Mouse (Mus musculus) fibroblast of lung, adult 2 months (primary cell): ENCODE data around the gene Adamtsl3.

Source experiments
- DNase-seq: peaks from one replicate; pipeline ENCODE4 v3.0.0-alpha.2; 2011; ENCODE audit warnings: low read depth

Gene Adamtsl3

DNA sequence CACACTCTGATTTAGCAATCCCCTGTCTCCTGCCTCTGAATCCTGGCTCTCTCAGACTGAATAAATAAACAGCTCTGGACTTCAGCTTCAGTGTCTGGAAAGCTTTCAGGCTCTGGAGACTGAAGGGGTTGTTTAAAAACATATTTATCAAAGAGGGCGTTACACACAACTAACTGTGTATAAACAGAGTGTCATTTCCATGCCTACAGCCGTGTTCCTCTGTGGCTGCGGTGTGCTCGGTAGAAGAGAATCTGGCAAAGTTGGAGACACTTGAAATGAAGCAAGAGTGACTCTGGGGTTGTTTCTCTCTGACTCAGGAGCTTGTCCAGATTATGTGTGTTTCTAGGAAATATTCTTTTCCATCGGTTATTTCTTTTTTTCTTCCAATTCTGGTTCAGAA lies 167.0 kb downstream of the Adamtsl3 start:
- DNase-seq: peak; percentile 71

DNA sequence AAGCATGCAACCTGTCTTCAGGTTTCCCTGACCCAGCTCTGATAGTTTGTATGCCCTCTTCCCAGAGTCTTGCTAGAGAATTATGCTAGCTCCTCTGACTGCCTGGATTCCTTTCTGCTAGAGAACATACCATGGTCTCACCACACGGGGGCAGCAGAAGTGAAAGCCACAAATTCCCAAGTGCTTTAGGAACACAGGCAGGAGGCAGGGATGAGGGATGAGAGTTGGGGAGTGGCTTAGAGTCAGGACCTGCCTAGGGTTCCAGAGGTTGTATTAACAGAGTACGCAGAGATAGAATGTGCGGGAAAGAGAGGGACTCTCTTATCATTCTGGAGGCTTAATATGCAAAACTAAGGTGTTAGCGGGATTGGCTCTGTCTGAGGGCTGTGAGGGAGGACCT lies 168.6 kb downstream of the Adamtsl3 start:
- peak; percentile 22 for DNase-seq

DNA sequence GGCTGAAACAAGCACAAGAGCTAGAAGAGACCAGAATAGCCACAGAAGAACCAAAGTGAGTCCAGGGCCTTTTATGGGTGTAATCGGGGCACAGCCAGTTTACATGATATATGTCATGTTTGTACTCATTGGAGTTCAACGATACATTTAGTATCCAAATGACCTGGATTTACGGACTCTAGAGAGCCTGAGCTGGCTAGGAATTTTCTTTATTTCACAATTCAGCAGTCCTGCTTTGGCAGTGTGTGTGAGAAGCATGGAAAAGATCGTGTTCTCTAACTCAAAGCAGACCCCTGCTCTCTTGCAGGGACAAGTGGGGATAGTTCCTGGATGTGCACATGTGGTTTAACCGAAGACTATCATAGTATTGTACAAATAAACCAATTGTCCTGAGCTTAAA lies 195.1 kb downstream of the Adamtsl3 start:
- no peak for DNase-seq

DNA sequence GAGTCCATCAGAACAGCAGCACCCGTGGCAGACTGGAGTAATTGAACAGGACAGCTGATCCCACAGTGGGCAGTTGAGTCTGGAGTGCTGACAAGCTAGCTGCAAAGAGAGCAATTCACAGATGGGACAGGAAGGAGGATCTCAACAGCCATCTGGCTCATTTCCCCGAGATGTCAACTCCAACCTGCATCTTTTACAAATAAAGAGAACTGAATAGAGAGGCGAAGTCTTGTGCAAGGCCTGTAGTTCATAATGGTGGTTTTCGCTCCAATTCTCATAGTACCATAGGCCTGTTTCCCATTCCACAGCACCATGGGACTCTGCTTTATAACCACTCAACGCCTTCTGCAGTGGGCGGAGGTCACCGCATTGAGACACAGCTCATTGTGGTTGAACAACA lies 195.9 kb downstream of the Adamtsl3 start:
- DNase-seq: peak; percentile 68

DNA sequence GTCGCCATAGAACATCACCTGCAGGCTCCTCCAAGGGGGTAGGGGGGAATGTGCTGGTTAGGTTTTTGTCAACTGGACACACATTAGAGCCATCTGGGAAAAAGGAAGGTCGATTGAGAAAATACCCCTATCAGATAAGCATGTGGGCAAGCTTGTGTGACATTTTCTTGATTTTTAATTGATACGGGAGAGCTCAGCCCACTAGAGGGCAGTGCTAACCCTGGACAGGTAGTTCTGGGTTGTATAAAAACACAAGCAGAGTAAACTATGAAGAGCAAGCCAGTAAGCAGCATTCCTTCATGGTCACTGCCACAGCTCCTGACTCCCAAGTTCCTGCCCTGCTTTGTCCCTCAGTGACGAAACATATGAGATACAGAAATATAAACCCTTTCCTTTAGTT lies 197.7 kb downstream of the Adamtsl3 start:
- no peak for DNase-seq

DNA sequence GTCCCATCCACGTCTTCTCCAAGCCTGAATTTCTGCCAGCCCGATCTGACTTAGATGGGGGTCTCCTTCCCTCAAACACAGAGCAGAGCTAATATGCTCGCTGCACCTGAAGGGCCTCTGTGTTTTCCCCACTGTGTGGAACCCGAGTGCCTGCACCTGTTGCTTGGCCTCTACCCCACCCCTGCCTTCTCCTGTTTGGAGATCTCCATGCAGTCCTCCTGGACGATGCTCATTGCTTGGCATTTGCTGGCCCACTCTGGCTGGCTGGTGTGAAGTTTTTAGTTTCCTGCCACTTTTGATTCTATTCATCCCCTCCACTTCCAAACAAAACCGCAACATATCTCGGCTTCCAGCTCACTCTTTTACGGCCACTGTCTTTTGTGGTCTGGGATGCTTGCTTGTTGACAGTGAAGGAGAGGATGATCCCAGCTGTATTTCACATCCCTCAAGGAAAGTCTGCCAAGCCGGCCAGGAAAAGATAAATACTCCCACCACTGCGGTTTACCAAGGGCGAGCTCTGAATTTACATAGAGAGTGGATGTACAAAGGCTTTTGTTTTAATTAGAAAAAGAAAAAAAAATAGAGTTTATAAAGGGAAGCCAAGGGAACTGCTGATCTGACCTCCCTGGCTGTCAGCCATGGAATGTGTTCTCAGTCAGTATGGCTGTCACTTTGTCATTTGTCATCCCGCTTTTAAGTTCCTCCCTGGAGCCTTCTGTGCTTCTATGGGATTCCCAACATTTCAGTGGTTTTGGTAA lies 198.4 kb downstream of the Adamtsl3 start:
- no peak for DNase-seq

DNA sequence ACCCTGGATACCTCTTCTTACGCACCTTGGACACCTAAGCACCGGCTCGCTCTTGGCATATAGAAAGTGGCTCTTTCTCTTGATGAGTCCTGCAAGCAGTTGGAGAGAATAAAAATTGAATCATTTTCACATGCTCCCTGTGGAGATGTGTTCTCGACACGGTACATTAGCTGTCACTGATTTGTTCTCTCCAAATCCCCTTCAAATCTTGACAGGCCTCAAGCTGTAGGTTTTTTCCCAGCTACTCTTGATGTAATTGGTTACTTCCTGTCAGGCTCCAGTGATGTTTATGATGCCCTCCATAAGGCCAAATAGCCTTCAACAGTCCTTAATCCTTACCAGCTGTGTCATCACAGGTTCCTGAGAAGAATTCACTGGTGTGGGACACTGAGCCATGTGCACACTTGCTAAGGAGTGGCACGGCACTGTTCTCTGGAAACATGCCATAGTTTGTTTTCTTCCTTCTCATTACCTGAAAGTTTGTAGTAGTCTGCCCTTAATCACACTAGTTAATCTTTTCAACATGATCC lies 209.0 kb downstream of the Adamtsl3 start:
- no peak for DNase-seq

DNA sequence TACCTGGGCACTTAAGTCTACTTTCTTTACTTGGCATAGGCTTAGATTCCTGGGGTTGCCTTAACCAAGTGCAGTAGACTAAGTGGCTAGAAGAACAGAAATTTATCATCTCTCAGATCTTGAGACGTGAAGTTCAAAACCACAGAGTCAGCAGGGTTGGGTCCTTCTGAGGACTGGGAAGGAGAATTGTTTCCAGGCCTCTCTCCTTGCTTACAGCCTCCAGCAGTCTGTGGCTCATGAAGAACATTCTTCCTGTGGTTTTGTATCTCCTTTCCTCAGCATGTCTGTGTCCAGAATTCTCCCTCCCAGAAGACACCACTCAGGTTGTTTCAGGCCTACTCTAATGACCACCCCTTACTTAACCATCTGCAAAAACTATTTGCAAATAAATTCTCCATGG lies 216.5 kb downstream of the Adamtsl3 start:
- DNase-seq: no peak

DNA sequence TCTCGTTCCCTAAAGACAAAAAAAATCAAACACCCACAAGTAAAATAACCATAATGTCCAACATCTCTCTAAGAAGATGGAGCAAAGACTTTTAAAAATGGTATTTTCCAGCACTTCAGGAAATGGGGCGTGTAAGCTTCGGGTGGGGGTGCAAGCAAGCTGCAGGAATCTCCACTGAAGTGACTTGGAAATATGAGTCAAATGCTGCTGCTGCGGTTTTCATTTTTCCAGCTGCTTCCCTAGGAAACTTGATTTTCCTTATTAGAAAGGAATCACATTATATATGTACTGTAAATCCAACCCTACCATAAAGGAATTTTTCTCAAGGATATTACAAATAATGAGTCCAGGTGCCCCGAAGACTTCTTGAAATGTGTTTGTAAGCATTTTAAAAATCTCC lies 220.3 kb downstream of the Adamtsl3 start:
- no peak for DNase-seq

DNA sequence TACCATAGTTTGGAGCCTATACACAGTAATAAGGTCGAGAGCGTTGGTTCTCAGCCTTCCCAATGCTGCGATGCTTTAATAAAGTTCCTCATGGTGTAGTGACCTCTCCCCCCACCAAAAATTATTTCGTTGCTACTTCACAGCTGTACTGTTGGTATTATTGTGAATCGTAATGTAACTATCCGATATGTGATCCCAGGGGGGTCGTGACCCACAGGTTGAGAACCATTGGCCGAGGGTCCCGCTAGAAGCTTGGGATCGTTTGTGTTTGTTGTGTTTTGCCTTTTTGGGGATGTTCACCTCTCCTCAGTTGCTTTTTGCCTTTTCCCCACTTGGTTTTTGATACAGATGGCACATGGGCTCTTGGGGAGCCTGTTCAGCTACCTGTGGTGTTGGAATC lies 220.9 kb downstream of the Adamtsl3 start:
- no peak for DNase-seq

DNA sequence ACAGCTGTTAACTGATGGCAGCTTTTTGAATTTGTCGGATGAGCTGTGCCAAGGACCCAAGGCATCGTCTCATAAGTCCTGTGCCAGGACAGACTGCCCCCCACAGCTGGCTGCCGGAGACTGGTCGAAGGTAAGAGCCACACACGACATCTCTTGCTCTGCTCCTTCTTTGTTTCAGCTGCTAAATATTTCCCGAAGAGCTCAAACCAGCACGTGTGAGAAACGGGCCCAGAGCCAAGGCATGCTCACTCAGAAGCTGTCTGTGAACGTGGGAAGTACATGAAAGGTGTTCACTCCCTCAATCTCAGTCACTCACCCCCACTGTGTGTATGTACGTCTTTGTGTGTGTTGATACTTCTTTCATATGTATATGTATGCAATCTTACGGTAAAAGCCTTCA lies 221.6 kb downstream of the Adamtsl3 start:
- no peak for DNase-seq

DNA sequence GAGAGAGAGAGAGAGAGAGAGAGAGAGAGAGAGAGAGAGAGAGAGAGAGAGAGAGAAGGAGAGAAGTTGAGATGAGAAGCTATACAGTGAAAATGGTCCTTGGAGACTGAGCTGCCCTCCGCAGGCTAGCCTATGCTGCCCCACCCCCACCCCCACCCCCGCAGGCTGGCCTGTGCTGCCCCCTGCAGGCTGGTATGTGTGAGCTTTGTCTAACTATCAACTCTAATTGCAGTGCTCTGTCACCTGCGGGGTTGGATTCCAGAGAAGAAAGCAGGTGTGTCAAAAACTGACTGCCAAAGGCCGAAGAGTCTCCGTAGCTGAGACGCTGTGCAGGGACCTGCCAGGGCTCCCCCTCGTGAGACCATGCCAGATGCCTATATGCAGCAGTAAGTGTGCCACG lies 231.2 kb downstream of the Adamtsl3 start:
- DNase-seq: no peak

DNA sequence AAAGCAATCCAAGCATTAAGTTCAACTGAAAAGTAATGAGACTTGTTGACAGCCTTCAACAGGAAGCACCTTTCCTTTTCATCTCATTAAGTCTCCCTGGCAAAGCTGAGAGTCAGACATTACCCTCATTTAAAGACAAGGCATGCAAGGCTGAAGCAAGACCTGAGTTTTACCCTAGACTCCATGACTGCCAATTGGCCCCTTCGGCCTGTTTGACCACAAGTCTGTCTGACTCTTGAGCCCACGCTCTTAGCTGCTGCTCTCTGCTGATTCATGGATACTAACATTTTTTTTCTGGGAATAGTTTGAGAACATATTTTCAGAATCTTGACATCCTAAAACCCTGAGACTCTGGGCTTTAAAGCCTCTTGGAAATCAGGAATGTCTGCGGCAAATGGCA lies 232.3 kb downstream of the Adamtsl3 start:
- peak; percentile 92 for DNase-seq

DNA sequence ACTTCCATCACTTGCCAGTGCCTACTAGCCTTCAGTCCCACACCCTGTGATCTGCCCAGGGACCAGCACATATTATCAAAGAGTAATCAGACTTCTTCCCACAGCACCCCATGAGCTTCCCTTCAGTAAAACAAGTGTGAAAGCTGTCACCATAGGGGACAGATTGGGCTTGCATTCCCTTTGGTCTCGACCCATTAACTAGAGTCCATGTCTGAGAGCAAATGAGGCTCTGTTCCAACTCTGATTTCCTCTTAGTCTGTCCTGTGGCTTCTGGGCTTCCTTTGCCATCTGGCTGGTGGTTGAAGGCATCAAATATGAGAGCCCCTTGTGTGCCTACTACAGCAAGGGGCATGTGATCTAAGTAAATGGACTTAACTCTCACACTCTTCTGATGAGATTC lies 237.5 kb downstream of the Adamtsl3 start:
- DNase-seq: no peak

DNA sequence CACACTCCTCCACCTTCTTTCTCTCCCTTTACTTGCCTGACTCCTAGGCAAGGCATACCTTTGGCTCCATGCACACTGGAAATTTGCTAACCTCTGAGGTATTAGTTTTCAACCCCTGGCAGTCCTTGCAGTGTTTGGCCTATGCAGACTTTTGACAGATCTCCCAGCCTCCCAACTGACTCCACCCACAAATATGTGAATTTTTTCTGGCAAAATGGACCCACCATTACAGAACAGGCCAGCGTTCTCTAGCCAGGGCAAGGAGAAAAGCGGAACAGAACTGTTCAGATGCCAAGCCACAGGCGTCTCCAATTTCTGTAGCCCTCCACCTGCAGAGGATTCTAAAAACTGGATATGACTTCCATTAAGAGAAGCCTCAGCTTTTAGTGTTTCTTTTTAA lies 244.5 kb downstream of the Adamtsl3 start:
- peak; percentile 93 for DNase-seq

DNA sequence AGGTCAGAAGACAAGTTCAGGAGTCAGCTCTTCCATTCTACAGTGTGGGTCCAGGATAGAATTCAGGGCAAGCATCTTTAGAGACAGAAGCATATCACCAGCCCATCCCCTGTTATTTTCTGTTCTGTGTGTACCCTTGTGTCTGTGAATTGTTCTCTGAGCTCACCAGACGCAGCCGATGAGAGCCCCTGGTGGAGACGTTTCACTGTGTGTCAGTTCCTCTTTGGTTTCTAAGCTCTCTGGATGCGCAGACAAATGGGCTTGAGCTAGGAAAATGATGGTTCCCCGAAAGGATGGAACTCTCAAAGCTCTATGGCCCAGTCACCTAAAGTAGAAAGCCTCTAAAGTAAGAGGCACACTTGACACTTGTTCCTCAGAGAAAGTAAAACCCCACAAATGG lies 246.3 kb downstream of the Adamtsl3 start:
- no peak for DNase-seq

DNA sequence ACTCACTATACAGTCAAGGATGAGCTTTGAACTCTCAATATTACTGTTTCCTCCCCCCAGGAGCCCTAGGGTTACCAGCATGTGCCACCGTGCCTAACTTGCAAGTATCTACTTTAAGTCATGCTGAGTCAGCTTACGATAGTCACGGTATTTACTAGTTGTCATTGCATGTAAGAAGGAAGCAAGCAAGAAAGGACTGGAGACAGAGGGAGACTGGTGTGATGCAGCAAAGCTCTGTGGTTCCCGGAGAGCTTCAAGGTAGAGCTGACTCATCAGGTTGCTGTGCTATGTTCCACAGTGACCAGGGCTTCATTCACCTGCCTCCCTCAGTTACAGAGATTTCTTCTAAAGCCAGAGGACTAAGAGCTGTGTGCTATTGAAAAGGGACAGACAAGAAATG lies 247.0 kb downstream of the Adamtsl3 start:
- DNase-seq: no peak

DNA sequence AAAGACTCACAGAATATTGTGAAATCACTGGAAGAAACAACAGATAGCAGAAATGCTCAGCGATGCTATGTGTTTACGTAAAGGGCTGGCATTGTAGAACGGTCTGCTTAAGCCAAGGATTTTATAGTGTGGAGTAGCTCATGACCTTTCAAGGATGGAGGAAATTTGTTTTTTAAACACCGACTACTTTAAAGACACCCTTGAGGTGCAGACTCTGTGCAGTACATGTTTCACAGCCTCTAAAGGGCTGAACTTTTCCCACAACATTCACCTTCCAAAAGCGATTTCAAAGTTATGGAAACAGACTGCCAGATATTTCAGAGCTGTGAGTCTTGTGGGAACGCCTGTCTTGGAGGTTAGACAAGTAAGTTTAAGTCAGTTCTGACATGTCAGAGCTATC lies 255.4 kb downstream of the Adamtsl3 start:
- no peak for DNase-seq

DNA sequence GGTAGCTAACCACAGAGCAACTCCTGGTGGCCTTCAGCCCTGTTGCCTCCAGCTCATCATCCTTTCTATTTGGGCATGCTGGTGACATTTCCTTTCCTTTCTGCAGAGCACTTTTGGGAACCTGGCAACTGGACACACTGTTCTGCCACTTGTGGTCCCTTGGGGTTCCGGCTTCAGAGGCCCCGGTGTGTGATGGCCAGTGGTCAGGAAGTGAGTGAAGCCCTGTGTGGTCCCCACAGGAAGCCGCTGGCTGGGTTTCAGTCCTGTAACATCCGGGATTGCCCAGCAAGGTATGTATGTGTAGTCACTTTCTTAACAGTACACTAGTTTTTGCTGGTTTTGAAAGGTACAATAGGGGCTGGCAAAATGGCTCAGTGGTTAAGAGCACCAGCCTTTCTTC lies 266.5 kb downstream of the Adamtsl3 start:
- DNase-seq: no peak

DNA sequence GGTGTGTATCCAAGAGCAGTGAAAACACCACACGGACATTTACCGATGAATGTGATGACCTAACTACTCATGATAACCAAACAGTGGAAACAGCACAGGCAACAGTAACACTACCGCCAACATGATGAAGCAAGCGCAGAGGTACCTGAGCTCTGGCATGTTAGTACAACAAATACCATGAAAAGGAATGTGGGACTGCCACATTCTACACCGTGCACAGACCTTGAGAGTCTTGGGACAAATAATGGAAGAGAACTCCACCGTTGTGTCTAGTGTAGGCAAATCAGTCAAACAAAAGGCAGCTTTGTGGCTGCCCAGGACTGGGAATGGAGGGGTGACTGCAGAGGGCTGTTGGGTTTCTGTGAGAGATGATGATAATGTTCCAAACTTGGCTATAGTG lies 269.9 kb downstream of the Adamtsl3 start:
- no peak for DNase-seq

DNA sequence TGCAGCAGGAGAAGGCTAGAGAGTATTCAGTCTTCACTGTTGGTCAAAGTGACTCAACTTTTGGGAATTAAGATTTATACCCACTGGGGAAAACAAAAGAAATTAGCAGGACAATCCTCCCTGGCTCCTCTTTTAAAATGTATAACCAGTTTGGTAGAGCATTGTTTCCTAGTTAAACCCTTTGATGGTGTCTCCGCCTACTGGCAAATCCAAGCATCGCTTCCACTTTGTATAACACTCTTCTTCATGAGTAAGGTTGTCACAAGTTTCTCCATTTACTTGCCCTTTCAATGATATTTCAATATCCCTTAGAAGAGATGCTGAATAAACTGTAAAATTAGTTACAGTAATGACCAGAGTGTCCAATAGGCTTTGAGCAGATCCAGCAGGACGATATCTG lies 274.1 kb downstream of the Adamtsl3 start:
- DNase-seq: no peak

DNA sequence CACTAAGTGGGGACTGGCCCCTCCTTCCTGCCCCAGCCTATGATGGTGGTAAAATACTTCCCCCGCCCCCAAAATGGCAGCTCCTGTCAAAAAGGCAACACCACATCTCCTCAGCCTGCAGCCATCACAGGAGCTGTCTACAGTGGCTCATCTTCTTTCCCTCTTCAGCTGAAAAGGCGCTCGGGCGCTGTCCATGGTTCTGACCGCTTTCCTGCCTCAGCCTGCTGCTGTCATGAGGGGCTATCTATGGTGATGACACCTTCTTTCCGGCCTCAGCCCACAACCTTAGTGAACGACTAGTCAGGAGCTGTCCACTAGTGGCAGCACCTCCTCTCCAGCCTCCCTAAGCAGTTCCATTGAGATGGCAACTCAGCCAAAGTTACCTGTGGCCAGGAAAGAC lies 289.8 kb downstream of the Adamtsl3 start:
- no peak for DNase-seq

DNA sequence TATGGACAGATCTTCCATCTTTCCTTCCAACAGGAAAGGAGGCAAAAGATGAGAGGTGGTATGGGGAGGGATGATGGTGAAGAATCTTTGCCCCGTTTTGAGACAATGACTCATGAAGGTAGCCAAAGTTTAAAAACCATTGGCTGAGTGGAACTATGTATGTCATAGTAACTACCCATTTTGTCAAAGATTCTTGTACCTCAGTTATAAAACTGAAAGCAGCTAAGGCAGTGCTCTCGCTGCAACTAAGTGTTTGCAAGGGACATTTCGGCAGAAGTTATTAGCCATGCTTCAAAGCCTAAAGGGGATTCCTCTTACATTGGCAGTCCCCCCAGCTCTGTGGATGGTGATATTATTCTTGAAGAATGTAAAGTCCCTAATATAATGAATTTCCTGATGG lies 311.7 kb downstream of the Adamtsl3 start:
- no peak for DNase-seq

DNA sequence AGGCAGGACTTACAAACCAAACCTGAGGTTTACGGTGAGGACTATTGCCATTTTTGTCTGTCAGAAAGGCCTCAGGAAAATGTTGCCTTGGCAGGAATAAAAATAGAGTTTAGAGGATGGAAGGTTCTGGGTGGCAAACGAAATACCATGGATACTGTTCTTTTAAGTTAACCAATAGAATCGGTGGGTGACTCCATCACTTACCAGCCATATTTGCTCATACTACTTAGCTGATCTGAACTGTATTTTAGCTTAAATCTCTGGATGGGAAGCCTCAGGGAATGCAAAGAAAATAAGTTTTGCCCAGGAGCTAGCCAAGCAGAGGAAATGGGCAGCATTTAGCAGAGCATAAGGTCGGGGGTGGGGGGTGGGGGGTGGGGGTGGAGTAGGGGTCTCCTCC lies 312.4 kb downstream of the Adamtsl3 start:
- DNase-seq: no peak
